Mouse (Mus musculus) testis, adult 2 months (tissue): ENCODE measurements around the gene Fxyd2. TPM values are rescaled to one million over a fixed set of nuclear protein-coding genes. Genes with fewer than 3 reads are reported as not detected.

Experiments
- H3K27ac ChIP-seq: fragments of 200-500 bp; 2 replicates; pipeline ENCODE4 v1.5.1; 2012; ENCODE audit warnings: low read depth, low read length; ENCODE audit not compliant: control insufficient read depth, insufficient read depth
- H3K27me3 ChIP-seq: fragments of 200-500 bp; 2 replicates; pipeline ENCODE4 v1.6.1; 2012; ENCODE audit warnings: mild to moderate bottlenecking, low read length, moderate library complexity; ENCODE audit not compliant: control insufficient read depth, insufficient read depth
- H3K36me3 ChIP-seq: fragments of 200-500 bp; 2 replicates; pipeline ENCODE4 v1.6.1; 2012; ENCODE audit warnings: mild to moderate bottlenecking, low read length; ENCODE audit not compliant: control insufficient read depth, insufficient read depth
- H3K4me1 ChIP-seq: fragments of 200-500 bp; 2 replicates; pipeline ENCODE4 v1.6.1; 2012; ENCODE audit warnings: low read length; ENCODE audit not compliant: control insufficient read depth, insufficient read depth
- H3K4me3 ChIP-seq: fragments of 200-500 bp; 2 replicates; pipeline ENCODE4 v1.5.1; 2012; ENCODE audit warnings: low read depth, mild to moderate bottlenecking, low read length, moderate library complexity, mixed read lengths; ENCODE audit not compliant: control insufficient read depth
- CTCF ChIP-seq: fragments of 200-500 bp; IDR thresholded peaks from 2 replicates; pipeline ENCODE4 v1.5.1; 2012; ENCODE audit warnings: low read depth, mild to moderate bottlenecking, inconsistent platforms, low read length, moderate library complexity; ENCODE audit not compliant: control insufficient read depth, insufficient read depth, insufficient replicate concordance
- POLR2A ChIP-seq: fragments of 200-500 bp; IDR thresholded peaks from 2 replicates; pipeline ENCODE4 v1.6.1; 2012; ENCODE audit warnings: low read depth, mild to moderate bottlenecking, inconsistent platforms, low read length, moderate library complexity; ENCODE audit not compliant: control insufficient read depth
- polyA plus RNA-seq: library from polyadenylated mRNA; depleted of rRNA; stranded (reverse); fragments of >200 nt; gene quantifications from 2 replicates; pipeline ENCODE4 v1.2.3, GENCODE M21; 2012

Fxyd2 gene
- polyA plus RNA-seq, 1 experiment: 45.8 TPM

DNA sequence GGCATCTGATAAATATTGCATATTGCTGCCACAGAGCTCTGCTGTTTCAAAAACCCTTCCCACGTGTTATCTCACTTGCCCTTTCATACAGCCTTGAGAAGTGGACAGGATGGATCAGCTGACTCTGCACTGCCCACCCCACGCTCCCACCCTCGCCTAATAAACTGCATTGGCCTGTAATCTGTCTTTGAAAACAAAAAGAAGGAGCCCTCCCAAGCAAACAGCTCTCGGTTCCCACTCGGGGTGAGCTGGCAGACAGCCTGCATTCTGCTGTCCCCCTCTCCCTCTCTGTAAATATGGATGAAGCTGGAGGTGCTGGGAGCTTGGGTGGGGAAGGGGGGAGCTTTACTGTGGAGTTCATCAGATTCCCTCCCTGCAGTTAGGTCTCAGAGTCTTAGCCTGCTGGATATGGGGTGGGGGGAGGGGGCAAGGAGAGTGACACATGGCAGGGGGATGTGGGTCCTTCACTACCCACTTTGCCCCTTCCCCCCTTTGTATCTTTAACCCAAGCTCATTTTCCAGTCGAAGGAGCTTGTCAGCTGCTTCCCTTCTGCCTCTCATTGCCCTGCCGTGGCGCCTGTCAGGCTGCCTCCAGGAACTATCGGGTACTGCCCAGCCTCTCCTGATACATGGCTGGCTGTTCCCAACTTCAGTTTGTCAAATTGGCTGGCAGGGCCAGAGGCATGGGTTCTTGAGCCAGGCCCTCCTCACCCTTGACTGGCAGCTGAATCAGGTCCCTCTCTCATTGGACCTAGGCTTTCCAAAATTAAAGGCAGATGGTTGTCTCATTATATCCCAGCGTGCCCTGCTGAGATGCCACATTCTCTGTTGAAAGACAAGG, 18.8 kb upstream of the Fxyd2 start:
- no peak for TF ChIP-seq POLR2A
- TF ChIP-seq CTCF: no peak
- peaks cover 2% of the 10 kb centered on the region; the same call in 1 of the 2 replicates for H3K4me1 ChIP-seq
- no peaks in the 10 kb centered on the region for H3K27me3 ChIP-seq
- H3K36me3 ChIP-seq: no peaks in the 10 kb centered on the region
- no peak overlapping the region for H3K4me3 ChIP-seq
- H3K27ac ChIP-seq: peak overlapping the region; percentile 46

DNA sequence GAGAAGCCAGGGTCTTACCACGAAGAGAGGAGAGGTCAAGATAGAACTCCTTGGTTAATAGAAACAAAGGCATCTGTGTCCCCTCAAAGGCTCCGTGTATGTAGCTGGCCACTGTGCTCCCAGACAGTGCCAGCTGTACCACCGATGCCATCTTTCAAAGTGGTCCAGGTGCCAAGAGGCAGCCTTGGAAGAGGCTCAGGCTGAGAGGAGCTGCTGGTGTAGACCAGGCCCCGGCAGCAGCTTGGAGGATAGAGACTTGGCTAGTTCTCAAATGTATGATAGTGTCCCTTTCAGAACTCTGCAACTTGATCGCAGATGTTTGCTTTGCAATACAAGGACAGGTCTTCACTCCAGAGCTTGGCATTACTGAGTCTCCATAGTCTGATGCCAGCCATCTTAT, 17.1 kb upstream of the Fxyd2 start:
- Histone ChIP-seq H3K4me1 (peaks cover 2% of the 10 kb centered on the region; the same call in 1 of the 2 replicates), H3K36me3 (no peaks in the 10 kb centered on the region), H3K4me3 (no peak overlapping the region), H3K27ac (no peak overlapping the region), H3K27me3 (no peaks in the 10 kb centered on the region)
- TF ChIP-seq POLR2A (no peak), CTCF (no peak)

DNA sequence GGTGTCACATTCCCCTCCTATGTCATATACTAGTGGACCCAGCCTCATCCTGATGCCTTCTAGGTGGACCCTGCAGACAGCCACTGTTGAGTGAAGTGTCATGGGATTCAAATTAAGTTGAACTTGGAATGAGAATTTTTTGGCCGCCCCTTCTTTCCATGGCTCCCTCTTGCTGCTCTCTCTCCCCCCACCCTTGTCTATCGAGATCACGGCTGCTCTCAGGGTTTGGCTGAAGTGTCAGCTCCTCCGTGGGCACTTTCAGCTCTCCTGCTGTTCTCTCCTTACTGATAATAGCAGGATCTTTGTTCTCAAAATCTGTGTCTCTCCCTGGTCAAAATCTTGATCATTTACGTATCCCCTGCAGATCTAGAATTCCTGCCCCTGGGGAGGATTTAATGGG, 16.6 kb upstream of the Fxyd2 start:
- H3K27me3 ChIP-seq: no peaks in the 10 kb centered on the region
- H3K36me3 ChIP-seq: no peaks in the 10 kb centered on the region
- TF ChIP-seq CTCF: no peak
- TF ChIP-seq POLR2A: no peak
- peaks cover 2% of the 10 kb centered on the region; the same call in 1 of the 2 replicates for H3K4me1 ChIP-seq
- H3K4me3 ChIP-seq: no peak overlapping the region
- no peak overlapping the region for H3K27ac ChIP-seq

DNA sequence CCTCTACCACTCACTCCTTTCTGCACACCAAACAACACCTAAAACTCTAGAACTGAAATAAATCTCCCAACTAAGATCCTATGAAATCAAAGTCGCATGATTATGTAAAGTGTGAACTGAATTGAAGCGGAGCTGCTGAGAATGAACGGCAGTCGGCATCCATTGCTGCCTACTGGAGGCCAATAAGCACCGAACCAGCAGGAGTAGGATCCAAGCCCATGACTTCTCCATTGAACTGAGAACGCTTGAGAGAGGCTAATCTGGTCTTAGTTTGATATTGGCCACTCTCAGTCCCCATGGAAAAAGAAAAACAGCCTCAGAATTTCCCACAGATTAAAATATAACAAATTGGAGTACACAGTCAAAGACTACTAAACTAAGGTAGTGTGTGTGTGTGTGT, 15.6 kb upstream of the Fxyd2 start:
- no peaks in the 10 kb centered on the region for H3K36me3 ChIP-seq
- no peaks in the 10 kb centered on the region for H3K27me3 ChIP-seq
- H3K4me3 ChIP-seq: no peak overlapping the region
- TF ChIP-seq CTCF (no peak), POLR2A (no peak)
- peaks cover 2% of the 10 kb centered on the region; the same call in 1 of the 2 replicates for H3K4me1 ChIP-seq
- no peak overlapping the region for H3K27ac ChIP-seq

DNA sequence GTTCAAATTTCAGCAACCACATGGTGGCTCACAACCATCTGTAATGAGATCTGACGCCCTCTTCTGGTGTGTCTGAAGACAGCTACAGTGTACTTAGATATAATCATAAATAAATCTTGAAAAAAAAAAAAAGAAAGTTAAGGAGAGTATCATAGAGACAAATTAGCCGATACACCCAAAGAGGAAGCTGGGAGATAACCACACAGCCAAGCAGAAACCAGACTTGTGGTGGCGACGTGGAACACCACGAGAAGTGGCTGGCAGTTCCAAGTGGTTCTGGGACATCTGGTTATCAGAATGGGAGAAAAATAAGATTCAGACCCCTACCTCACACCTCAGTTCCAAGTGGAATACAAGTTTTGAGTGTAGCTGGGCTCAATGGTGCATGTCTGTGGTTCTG, 12.8 kb upstream of the Fxyd2 start:
- no peak overlapping the region for H3K27ac ChIP-seq
- no peak for TF ChIP-seq POLR2A
- no peak for TF ChIP-seq CTCF
- H3K36me3 ChIP-seq: no peaks in the 10 kb centered on the region
- no peak overlapping the region for H3K4me3 ChIP-seq
- H3K4me1 ChIP-seq: no peaks in the 10 kb centered on the region
- H3K27me3 ChIP-seq: no peaks in the 10 kb centered on the region

DNA sequence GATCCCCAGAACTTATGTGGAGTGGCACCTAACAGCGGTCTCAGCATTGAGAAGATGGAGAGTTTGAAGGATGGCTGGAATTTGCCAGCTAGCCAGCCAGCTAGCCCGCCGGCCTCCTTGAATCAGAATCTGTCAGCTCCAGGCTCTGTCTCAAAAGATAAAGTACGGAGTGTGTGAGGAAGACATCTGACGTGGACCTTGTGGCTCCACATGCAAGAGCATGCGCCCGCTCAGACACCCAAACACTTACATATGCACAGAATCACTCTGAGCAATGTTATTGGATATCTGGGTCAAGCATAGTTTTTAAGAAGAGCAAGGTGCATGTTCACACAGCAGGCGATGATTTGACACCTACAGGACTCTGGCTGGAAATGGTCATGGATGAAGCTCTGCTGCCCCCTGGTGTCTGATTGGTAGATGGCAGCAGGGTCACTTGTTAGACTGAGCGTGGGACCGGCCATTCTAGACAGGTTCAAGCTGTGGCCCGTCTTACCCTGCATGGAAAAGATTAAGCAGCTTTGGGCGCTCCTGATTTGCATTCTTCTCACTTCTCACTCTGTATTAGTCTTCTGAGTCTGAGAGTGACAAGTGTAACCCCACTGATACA, 11.0 kb upstream of the Fxyd2 start:
- Histone ChIP-seq H3K27me3 (no peaks in the 10 kb centered on the region), H3K27ac (no peak overlapping the region), H3K36me3 (no peaks in the 10 kb centered on the region), H3K4me1 (no peaks in the 10 kb centered on the region), H3K4me3 (no peak overlapping the region)
- peak; percentile 96 for TF ChIP-seq CTCF
- TF ChIP-seq POLR2A: no peak

DNA sequence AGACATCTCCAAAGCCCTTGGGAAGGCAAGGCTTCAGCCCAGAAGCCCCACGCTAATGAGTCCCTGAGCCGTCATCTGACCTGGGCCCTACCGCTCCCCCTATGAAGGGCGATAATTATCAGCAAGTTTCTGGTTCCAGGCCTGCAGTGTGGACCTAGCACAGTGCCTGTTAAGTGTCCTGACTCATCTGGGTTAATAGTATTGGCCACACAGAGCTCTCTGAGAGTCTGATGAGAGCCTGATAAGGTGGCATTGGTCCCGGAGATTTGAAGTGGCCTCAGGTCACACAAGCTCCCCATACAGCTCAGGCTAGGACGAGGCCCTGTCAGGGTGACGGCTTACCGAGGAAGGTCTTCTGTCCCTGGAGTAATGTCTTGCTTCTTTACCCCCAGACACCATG, 9.9 kb upstream of the Fxyd2 start:
- Histone ChIP-seq H3K4me1 (no peaks in the 10 kb centered on the region), H3K36me3 (no peaks in the 10 kb centered on the region), H3K27ac (no peak overlapping the region), H3K4me3 (no peak overlapping the region), H3K27me3 (no peaks in the 10 kb centered on the region)
- TF ChIP-seq CTCF: no peak
- TF ChIP-seq POLR2A: no peak

GRCm38 (mm10) chr9:45391299-45391698, 8.2 kb upstream of the Fxyd2 start:
- TF ChIP-seq POLR2A (no peak), CTCF (no peak)
- Histone ChIP-seq H3K36me3 (no peaks in the 10 kb centered on the region), H3K4me3 (no peak overlapping the region), H3K27ac (no peak overlapping the region), H3K4me1 (no peaks in the 10 kb centered on the region), H3K27me3 (no peaks in the 10 kb centered on the region)
